Mouse (Mus musculus) granulocyte monocyte progenitor cell, adult 5-6 weeks (primary cell): Measurements from ENCODE around the gene Pspc1. TPM values are rescaled to one million over a fixed set of nuclear protein-coding genes. Genes with fewer than 3 reads are reported as not detected.
"Not testable (repeated sequence)": the region's sequence is repeated elsewhere in the genome, so short reads cannot be mapped to it uniquely, and the experiment has no call there.

Source experiments
- ATAC-seq: replicated peaks from 2 replicates; pipeline ENCODE4 v1.8.0; 2016; ENCODE audit warnings: mild to moderate bottlenecking, moderate TSS enrichment, inconsistent platforms; ENCODE audit not compliant: poor library complexity, severe bottlenecking
- total RNA-seq, 2 experiments: library from RNA; stranded (forward) in 1 of 2; stranded (reverse) in 1 of 2; fragments of 200-712, 200-1000 nt in 1 of 2; fragments of >200 nt in 1 of 2; fragmentation: Nextera tagmentation in 1 of 2; gene quantifications; 2 replicates each; pipeline ENCODE4 v1.2.3; 2014 to 2017

Pspc1 gene
- total RNA-seq (2014; fragmentation: Nextera tagmentation) (45.1 and 58.0 TPM in 2 replicates), total RNA-seq (2017) (109 and 184 TPM in 2 replicates)

DNA sequence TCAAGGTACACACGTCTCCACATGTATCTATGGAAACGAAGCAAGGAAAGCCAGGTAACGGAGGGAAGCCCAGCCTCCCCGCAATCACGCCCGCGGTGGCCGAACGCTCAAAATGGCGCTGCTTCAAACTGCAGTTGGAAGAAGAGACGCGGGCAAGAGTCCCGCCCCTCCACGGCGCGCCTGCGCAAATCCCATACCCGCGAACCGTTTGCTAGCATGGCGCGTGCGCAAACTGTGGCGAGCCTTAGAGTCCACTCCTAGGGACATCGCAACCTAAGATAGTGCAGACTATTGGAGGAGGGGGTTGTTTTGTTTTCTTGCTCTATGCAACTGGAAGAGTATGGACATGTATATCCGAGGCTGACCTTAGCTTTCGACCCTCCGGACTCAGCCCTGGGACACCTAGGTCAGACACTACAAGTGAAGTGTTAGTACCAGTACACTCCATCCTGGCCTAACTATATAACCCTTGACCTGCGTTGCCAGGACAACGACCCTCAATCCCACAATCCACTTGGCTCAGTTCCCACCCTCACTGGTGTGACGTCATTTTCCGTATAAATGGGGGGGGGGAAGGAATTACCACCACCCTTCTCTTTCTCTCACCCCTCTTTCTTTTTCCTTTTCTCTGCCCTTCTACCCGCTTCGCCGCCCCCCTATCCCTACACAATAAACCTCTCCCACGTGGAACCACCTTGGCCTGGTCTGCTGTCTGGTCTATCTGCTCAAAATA, at the start of gene Pspc1:
Pspc1 (minus strand) TSS at position 117 of the 733 bp plus-strand sequence.
- peak; percentile 80 for ATAC-seq

- ATAC-seq = no peak
Observed at GRCm38 (mm10) chr14:56824562-56824961, 46.4 kb upstream of the Pspc1 start.

GRCm38 (mm10) chr14:56817616-56818015, 39.5 kb upstream of the Pspc1 start:
- no peak for ATAC-seq

DNA sequence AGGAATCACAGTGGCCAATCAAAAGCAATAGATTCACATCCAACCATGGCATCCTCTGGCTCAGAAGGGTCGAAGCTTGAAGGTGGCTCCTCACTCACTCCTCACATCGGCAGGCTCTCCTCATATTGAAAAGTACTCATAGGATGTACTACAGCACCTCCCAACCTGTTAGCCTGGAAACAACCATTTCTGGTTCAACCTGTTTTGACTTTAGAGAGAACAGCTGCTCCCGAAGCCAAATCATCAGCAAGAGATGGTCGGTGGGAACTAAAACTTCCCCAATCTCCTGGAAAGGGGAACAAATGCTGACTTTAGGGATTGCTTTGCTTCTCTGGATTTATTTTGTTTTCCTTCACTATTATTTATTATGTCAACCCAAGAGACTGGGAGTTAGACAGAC, 39.0 kb upstream of the Pspc1 start:
- ATAC-seq = no peak

DNA sequence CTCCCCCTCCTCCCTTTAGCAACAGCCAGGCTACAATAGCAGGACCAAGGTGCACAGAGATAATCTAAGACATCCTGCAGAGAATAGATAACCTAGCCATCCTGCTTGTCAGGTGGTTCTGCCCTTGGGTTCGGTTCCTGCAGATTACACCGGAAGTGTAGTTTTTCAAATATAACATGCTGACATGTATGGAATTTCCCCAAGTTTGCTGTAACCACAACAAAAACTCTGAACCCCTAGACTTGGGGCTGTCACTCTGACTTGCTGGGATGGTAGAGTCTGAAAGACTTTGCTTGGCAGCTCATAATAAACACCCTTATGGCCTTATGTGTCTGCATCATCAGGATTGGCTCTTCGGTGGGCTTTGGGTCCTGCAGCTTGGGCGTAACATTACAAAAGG, 38.4 kb upstream of the Pspc1 start:
- no peak for ATAC-seq

DNA sequence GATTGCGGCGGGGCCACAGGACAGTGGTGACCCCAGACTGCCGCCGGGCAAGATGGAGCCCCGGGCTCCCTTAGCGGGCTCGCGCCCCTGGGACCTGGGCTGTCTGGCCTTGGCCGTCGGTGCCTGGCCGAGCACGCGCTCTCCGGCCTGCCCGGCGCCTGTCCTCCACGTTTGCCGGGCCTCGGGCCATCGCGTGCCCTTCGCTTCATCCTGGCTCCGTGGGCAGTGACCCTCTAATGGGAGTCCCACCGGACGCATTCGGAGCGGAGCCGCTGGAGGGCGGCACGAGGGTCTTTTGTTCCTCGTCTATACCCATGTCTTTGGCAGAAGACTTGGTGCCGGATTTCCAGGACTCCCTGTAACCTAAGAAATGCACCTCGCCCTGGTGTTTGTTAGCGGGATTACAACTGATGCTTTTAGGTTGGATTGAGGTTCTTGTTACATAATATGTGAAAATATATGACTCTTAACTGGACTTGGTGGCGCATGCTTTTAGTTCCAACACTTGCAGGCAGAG, 34.5 kb upstream of the Pspc1 start:
- ATAC-seq = peak; percentile 33

DNA sequence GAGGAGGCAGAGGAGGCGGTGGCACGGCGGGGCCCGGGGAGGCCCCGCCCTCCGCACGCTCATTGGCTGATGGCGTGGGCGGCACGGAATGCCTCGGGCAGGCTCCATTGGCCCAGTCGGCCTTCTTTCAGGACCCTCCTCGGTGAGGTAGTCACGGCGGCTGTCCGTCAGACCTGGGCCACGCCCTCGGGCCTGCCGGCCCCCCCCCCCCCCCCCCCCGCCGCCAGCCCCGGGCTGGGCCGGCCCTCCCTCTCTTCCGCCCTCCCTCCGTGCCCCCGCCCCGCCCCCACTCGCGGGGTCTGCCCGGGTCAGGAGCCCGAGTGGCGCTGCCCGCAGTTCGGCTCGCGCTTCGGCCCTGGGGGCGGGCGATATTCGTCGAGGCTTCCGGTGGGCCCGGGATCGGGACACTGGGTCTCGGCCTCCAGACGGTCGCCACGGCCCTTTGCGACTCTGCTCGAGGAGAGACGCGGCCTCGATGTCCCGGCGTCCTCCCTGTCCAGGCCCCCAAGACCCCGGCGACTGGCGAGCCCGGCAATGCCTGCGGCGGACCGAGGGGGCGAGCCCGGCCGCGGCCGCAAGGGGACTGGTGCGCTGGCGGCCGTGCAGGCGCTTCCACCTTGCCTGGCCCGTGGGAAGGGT, 33.7 kb upstream of the Pspc1 start, which contains the start of gene Zmym5:
Zmym5 (minus strand) TSS at position 16 of the 639 bp plus-strand sequence.
- ATAC-seq = peak; percentile 87

DNA sequence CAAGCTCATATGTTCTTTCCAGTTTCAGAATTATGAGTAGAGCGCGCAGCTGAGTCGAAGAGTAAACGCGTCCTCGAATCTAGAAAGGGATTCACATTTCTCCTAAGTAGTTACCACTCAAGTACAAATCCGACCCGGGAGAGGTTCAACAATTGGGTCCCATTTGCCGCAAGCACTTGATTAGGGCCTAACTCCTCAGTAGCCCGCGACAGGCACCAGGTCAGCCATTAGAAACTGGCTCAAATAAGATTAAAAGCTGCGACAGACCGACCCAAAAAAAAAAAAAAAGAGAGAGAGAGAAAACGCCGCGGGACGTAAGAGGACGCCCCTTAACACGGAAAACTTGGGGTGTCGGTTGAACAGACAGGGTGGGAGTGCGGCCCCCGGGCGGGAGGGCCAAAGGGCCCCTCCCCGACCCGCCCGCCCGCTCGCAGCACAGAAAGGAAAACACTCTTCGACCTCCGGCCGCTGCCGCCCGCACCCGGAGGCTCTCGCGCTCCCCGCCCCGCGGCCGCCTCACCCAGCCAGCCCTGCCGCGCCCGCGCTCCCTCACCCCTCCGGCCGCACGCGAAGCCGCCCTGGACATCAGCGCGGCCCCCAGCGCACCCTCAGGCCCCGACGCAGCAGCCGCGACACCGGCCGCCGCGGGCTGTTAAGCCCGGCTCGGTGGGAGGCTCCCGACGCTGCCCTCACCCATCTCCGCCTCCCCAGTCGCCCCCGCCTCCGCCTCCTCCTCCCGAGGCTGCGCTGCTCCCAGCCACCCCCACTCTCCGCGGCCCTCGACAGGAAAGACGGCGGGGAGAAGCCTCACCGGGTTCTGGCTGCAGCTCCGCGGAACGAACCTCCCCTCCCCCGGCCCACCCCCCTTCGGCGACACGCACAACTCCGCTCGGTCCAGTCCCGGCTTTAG, 32.9 kb upstream of the Pspc1 start:
- ATAC-seq = not testable (repeated sequence)

DNA sequence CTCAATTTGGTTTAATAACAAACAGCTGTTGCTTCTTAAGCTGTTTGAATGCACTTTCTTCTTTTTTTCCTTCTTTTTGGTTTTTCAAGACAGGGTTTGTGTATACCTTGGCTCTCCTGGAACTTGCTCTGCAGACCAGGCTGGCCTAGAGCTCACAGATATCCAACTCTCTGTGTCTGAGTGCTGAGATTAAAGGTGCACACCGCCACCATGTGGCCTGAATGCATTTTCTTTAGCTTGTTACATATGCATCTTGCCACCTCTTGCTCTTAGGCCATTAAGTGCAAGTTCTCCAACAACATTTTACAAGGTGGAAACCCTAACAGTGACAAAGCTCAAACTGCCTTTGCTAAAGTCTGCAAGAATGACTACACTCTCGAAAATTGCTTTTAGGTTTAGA, 15.1 kb upstream of the Pspc1 start:
- 0 out of 2 replicates have a peak, but pooled peaks have one; percentile 22 for ATAC-seq

DNA sequence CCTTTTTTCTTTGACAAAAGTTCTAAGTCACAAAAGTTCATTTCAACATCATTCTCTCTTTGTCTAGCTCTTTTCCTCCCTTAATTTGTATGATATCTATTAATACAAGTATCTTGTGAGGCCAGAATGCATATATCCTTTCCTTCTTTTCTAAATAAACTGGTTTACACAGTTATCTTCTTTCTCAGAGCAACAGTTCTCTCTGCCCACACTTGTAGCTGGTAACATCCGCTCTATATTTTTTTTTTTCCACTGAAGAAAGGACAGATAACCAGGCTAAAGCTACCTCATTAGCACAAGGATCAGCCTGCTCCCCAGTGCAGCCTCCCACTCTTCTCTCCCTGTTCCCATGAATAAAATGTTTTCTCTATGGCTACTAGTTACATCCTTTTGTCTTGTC, 6.5 kb upstream of the Pspc1 start:
- ATAC-seq = no peak

GRCm38 (mm10) chr14:56778933-56779300, 801 bp upstream of the Pspc1 start:
- no peak for ATAC-seq

GRCm38 (mm10) chr14:56777360-56778136, 568 bp downstream of the Pspc1 start:
- peak; percentile 60 for ATAC-seq

DNA sequence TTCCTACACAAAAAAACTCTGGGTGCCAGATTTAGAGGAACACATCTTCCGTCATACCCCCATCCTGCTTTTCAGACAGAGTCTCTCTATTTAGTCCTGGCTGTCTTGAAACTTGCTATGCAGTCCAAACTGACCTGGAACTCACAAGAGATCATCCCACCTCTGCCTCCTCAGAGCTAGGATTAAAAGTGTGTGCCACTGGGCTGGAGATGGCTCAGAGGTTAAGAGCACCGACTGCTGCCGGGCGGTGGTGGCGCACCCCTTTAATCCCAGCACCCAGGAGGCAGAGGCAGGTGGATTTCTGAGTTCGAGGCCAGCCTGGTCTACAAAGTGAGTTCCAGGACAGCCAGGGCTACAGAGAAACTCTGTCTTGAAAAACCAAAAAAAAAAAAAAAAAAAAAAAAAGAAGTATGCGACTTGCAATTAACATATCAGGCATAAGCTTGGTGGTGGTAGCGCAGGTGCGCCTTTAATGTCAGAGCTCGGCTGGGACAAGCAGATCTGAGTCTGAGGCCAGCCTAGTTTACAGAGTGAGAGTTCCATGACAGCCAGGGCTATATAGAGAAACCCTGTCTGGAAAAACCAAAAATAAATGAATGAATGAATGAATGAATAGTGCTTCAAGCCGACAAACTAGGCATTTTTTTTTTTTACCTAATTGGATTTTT, 1.4 kb downstream of the Pspc1 start:
- ATAC-seq = no peak

- no peak for ATAC-seq
Observed at GRCm38 (mm10) chr14:56775416-56775815, 2.7 kb downstream of the Pspc1 start.

GRCm38 (mm10) chr14:56766438-56766837, 11.7 kb downstream of the Pspc1 start:
- ATAC-seq = not testable (repeated sequence)

DNA sequence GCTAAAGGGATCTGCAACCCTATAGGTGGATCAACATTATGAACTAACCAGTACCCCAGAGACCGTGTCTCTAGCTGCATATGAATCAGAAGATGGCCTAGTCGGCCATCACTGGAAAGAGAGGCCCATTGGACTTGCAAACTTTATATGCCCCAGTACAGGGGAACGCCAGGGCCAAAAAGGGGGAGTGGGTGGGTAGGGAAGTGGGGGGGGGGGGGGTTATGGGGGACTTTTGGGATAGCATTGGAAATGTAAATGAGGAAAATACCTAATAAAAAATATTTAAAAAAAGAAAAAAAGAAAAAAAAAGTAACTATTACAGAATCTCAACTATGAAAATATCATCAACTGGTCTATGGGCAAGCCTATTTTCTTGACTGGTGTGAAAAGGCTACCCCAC, 13.0 kb downstream of the Pspc1 start:
- ATAC-seq = not testable (repeated sequence)

GRCm38 (mm10) chr14:56751282-56751681, 26.8 kb downstream of the Pspc1 start:
- no peak for ATAC-seq

- ATAC-seq = no peak
Observed at GRCm38 (mm10) chr14:56740175-56740574, 37.9 kb downstream of the Pspc1 start.

GRCm38 (mm10) chr14:56726493-56726892, 51.6 kb downstream of the Pspc1 start:
- ATAC-seq = no peak
